Mouse (Mus musculus) midbrain, embryonic 16.5 days (tissue): ENCODE measurements around the gene Gm37240. TPM values are rescaled to one million over a fixed set of nuclear protein-coding genes. Genes with fewer than 3 reads are reported as not detected.

ENCODE experiments used
- ATAC-seq: fragments of 200-750 bp; cut with Nextera tagmentation; 2 replicates; pipeline ENCODE4 v1.8.0; 2017; ENCODE audit warnings: moderate TSS enrichment
- H3K27ac ChIP-seq: fragments of 300-500 bp; sonication (generic); 2 replicates; pipeline ENCODE4 v1.5.1; 2014; ENCODE audit warnings: mild to moderate bottlenecking, low read length, mixed read lengths
- H3K27me3 ChIP-seq: fragments of 300-500 bp; sonication (generic); 2 replicates; pipeline ENCODE4 v1.6.1; 2014; ENCODE audit warnings: low read depth, low read length, mixed read lengths; ENCODE audit not compliant: control insufficient read depth, insufficient read depth
- H3K36me3 ChIP-seq: fragments of 300-500 bp; sonication (generic); 2 replicates; pipeline ENCODE4 v1.6.1; 2014; ENCODE audit warnings: mild to moderate bottlenecking, low read length, moderate library complexity, mixed read lengths; ENCODE audit not compliant: control insufficient read depth, insufficient read depth
- H3K4me1 ChIP-seq: fragments of 300-500 bp; sonication (generic); 2 replicates; pipeline ENCODE4 v1.6.1; 2014; ENCODE audit warnings: mild to moderate bottlenecking, low read length, mixed read lengths; ENCODE audit not compliant: control insufficient read depth, insufficient read depth
- H3K4me2 ChIP-seq: fragments of 300-500 bp; sonication (generic); 2 replicates; pipeline ENCODE4 v1.6.1; 2014; ENCODE audit warnings: mild to moderate bottlenecking, low read length, mixed read lengths
- H3K4me3 ChIP-seq: fragments of 300-500 bp; sonication (generic); 2 replicates; pipeline ENCODE4 v1.5.1; 2014; ENCODE audit warnings: low read depth, mild to moderate bottlenecking, low read length, moderate library complexity, mixed read lengths
- H3K9ac ChIP-seq: fragments of 300-500 bp; sonication (generic); 2 replicates; pipeline ENCODE4 v1.6.1; 2014; ENCODE audit warnings: low read depth, low read length, mixed read lengths
- H3K9me3 ChIP-seq: fragments of 300-500 bp; sonication (generic); replicated peaks from 2 replicates; pipeline ENCODE4 v1.6.1; 2014; ENCODE audit warnings: mild to moderate bottlenecking, low read length, mixed read lengths; ENCODE audit not compliant: control insufficient read depth, poor library complexity, severe bottlenecking
- WGBS: fragments of 180-500 bp; shearing (Covaris S2); extraction: QIAGEN DNeasy Blood & Tissue Kit; methylation state at CpG from one replicate; pipeline ENCODE4 v1.1.7; 2014; 5-methylcytosine and 5-hydroxymethylcytosine counted together
- polyA plus RNA-seq: library from polyadenylated mRNA; unstranded; fragments of >200 nt; fragmentation: Nextera tagmentation; extraction: Ambion mirVana; gene quantifications from 2 replicates; pipeline ENCODE4 v1.2.1, GENCODE M21; 2015

The Gm37240 gene
- polyA plus RNA-seq, 1 experiment from 2014 or later = 0.26 TPM

DNA sequence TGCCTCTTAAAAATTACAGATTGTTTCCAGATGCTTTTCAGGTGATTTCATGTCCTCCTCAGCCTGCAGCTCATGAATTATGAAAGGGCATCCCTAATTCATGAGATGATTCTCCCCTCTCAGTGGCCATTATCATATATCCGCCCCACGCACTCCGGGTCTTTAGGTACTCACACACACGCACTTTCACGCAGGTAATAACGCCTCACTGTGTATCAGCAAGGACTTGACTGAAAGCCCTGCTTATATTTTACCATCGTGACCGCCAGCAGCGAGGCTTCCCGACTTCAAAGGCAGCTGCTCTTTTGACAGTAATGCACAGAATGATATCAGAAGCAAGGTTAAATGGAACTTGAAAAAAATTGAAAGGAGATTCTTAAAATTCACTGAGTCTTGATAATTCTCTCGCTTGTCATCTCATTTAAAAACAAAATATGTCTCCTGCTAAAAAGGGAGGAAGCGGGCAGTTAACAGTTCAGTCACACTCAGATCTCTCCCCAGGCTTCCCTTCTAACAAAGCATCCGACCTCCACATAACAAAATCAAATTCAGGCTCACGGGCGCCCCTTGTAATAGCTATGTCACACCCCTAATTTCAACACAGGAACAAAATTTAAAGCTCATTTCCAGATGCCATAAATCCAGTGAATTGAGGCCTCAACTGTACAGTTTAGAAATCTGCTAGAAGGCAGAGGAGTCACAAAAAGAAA, 66.3 kb downstream of the Gm37240 start:
- Histone ChIP-seq H3K9ac (peak overlapping the region; percentile 50), H3K36me3 (no peaks in the 10 kb centered on the region), H3K4me3 (peak overlapping the region; percentile 14; the same call in 1 of the 2 replicates), H3K27ac (peak overlapping the region; percentile 58), H3K4me2 (peak overlapping the region; percentile 36), H3K4me1 (peaks cover 10% of the 10 kb centered on the region), H3K27me3 (no peaks in the 10 kb centered on the region), H3K9me3 (no peaks in the 10 kb centered on the region)
- ATAC-seq = peak; percentile 86
- WGBS = 30% methylated on average over 15 of the region's 15 CpGs

DNA sequence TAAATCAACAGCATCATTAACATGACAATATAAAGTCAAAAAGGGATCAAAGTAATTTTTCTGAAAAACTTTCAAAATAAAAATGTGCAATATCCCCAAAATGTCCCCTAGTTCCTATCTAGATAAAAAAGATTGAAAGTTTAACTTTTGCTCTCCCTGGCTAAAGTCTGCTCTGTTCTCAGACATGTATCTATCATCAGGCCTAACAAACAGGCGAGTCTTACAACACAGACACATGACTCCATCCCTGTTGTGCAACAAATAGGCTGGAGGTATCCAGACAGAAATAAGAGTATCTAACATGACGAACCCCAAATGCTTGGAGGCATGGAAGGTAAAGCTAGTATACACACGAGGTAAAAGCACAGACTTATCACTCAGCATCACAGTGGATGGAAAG, 68.0 kb downstream of the Gm37240 start:
- H3K9me3 ChIP-seq = no peaks in the 10 kb centered on the region
- no peaks in the 10 kb centered on the region for H3K36me3 ChIP-seq
- no peak overlapping the region for H3K27ac ChIP-seq
- H3K4me1 ChIP-seq = peaks cover 10% of the 10 kb centered on the region
- no peaks in the 10 kb centered on the region for H3K27me3 ChIP-seq
- no peak for ATAC-seq
- no peak overlapping the region for H3K4me2 ChIP-seq
- H3K4me3 ChIP-seq = no peak overlapping the region
- WGBS = 84% methylated on average over 3 of the region's 3 CpGs
- H3K9ac ChIP-seq = no peak overlapping the region

- Histone ChIP-seq H3K4me1 (peaks cover 10% of the 10 kb centered on the region), H3K27ac (no peak within 1 kb of the TSS), H3K4me2 (no peak within 1 kb of the TSS), H3K4me3 (no peak within 1 kb of the TSS), H3K36me3 (no peaks in the 10 kb centered on the region), H3K9me3 (no peaks in the 10 kb centered on the region), H3K27me3 (no peaks in the 10 kb centered on the region), H3K9ac (no peak within 1 kb of the TSS)
- 96% methylated on average over 2 of the region's 2 CpGs for WGBS
- no peak for ATAC-seq
These were observed 70.1 kb downstream of the Gm37240 start, which contains the start of gene Fam160a1 for GRCm38 (mm10) chr3:85817191-85817590. Gene Fam160a1, minus strand, starts transcription at chr3:85817291.

GRCm38 (mm10) chr3:85814241-85814640, 73.1 kb downstream of the Gm37240 start:
- Histone ChIP-seq H3K36me3 (no peaks in the 10 kb centered on the region), H3K4me3 (no peak overlapping the region), H3K27ac (no peak overlapping the region), H3K4me1 (no peaks in the 10 kb centered on the region), H3K9ac (no peak overlapping the region), H3K9me3 (no peaks in the 10 kb centered on the region), H3K4me2 (no peak overlapping the region), H3K27me3 (no peaks in the 10 kb centered on the region)
- 68% methylated on average over 7 of the region's 7 CpGs for WGBS
- no peak for ATAC-seq

DNA sequence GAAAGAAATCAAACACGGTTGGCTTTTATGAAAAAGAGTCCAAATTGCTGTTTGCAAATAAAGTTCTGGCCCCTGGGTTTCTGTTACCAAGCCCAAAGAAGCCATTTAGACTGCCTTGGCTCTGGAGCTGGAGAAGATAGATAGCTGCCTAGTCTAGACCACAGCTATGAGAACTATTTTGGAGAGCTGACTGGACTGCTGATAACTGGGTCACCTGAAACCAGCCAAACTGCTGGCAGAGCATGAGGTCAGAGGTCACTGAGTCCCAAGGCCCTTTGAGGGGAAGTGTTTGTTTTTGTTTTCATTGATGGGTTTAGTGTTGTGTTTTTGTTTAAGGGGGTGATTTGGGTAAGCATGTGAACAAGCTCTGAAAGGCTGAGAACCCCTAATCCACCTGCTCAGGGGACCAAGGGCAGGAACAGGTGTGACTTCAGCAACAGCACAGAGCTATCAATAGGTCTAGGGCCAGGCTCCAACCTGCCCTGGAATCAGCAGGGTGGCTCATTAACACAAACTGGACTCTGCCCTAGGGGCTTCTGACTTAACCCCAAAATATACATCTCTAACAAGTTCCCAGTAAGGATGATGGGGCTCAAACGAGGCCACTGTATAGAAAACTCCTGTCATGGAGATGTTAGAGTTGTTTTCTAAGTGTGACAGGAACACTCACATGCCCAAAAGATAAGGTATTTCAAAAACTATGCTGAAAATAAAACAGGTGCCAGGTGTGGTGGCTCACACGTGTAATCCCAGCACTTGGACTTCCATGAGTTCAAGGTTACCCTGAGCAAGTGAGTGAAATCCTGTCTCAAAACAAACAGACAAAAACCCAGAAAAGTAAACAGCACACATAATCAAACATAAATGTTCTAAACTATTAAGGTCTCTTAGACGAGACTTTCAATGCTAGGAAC, 74.0 kb downstream of the Gm37240 start:
- Histone ChIP-seq H3K4me3 (no peak overlapping the region), H3K27me3 (no peaks in the 10 kb centered on the region), H3K9ac (no peak overlapping the region), H3K4me2 (no peak overlapping the region), H3K4me1 (no peaks in the 10 kb centered on the region), H3K9me3 (no peaks in the 10 kb centered on the region), H3K27ac (no peak overlapping the region), H3K36me3 (no peaks in the 10 kb centered on the region)
- ATAC-seq = no peak
- WGBS = 77% methylated on average over 4 of the region's 4 CpGs

DNA sequence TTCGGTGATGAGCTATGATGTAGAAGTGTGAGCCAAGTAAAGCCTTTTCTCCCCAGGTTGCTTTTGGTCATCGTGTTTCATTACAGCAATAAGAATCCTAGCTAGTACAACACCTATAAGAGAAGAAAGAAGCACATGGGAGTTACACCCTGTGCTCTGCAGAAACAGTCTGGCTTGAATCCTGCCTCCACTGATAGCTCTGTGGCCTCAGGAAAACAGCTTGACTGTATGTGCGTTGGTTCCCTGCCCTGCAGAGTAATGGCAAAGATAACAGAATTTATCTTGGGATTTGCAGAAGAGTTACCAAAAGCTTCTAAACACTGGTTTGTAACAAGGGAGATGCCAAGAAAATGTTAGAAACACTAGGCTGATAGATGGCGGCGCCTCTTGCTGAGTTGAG, 75.3 kb downstream of the Gm37240 start:
- Histone ChIP-seq H3K4me2 (no peak overlapping the region), H3K9me3 (no peaks in the 10 kb centered on the region), H3K4me1 (no peaks in the 10 kb centered on the region), H3K4me3 (no peak overlapping the region), H3K27me3 (no peaks in the 10 kb centered on the region), H3K36me3 (no peaks in the 10 kb centered on the region), H3K27ac (no peak overlapping the region), H3K9ac (no peak overlapping the region)
- ATAC-seq = no peak
- WGBS = 94% methylated on average over 5 of the region's 5 CpGs

DNA sequence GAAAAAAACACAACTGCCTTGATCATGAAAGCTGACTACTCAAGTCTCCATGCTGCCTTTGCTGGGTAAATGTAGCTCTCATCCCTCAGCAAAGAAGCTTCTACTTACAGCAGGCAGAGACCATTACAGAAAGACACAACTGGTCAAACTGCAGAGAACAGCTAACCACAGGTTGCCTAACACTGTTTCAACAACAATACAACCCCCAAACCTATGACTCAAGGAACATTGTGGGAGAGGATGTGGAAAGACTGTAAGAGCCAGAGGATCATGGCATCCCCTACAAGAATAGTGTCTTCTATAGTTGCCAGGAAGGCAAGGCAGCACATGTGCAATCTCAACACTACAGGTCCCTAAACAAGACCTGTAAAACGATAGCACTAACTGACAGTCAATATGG, 94.2 kb downstream of the Gm37240 start:
- H3K27ac ChIP-seq = no peak overlapping the region
- H3K9me3 ChIP-seq = no peaks in the 10 kb centered on the region
- H3K27me3 ChIP-seq = no peaks in the 10 kb centered on the region
- 0 out of 2 replicates have a peak, but pooled peaks cover 3% of the 10 kb centered on the region for H3K4me1 ChIP-seq
- H3K4me3 ChIP-seq = no peak overlapping the region
- H3K4me2 ChIP-seq = no peak overlapping the region
- whole genome bisulfite sequencing = 67% methylated on average over 1 of the region's 1 CpGs
- ATAC-seq = no peak
- H3K36me3 ChIP-seq = no peaks in the 10 kb centered on the region
- no peak overlapping the region for H3K9ac ChIP-seq

DNA sequence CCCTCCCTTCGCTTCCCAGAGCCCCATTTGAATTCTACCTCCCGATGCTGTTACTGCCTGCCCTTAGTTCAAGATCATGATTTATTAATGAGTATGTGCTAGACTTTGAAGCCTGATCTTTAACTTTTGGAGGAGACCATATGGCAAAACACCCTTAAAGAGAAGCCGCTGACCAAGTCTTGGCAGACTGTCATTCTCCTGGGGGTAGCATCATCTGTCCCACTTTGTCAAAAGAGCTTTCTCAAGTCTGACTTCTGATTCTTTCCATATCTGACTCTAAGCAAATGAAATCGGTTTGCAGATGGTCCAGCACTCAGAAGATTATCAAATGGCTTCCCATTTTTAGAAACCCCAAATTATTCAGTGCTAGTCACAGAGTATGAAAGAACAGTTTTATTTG, 97.6 kb downstream of the Gm37240 start:
- no peak overlapping the region for H3K9ac ChIP-seq
- no peaks in the 10 kb centered on the region for H3K27me3 ChIP-seq
- no peak overlapping the region for H3K4me2 ChIP-seq
- no peak overlapping the region for H3K4me3 ChIP-seq
- no peaks in the 10 kb centered on the region for H3K36me3 ChIP-seq
- 0 out of 2 replicates have a peak, but pooled peaks cover 3% of the 10 kb centered on the region for H3K4me1 ChIP-seq
- 55% methylated on average over 4 of the region's 4 CpGs for WGBS
- H3K27ac ChIP-seq = no peak overlapping the region
- no peak for ATAC-seq
- H3K9me3 ChIP-seq = no peaks in the 10 kb centered on the region

- ATAC-seq = no peak
- no peaks in the 10 kb centered on the region for H3K9me3 ChIP-seq
- no peak overlapping the region for H3K4me3 ChIP-seq
- no peak overlapping the region for H3K4me2 ChIP-seq
- H3K4me1 ChIP-seq = 0 out of 2 replicates have a peak, but pooled peaks cover 3% of the 10 kb centered on the region
- H3K27me3 ChIP-seq = no peaks in the 10 kb centered on the region
- H3K9ac ChIP-seq = no peak overlapping the region
- no peaks in the 10 kb centered on the region for H3K36me3 ChIP-seq
- WGBS = 73% methylated on average over 8 of the region's 8 CpGs
- H3K27ac ChIP-seq = no peak overlapping the region
These were observed 100.8 kb downstream of the Gm37240 start for GRCm38 (mm10) chr3:85786501-85786900.
